Mouse (Mus musculus) frontal cortex, postnatal 36 days (tissue): ENCODE data around the gene Lrrc75a.
A peak's percentile ranks its signal among the peaks of the same experiment; 100 is the strongest.

ENCODE experiments used
- DNase-seq, 2 experiments: peaks; one replicate each; pipeline ENCODE4 v3.0.0; 2022; ENCODE audit warnings: low spot score in 2 of 2

Lrrc75a gene

DNA sequence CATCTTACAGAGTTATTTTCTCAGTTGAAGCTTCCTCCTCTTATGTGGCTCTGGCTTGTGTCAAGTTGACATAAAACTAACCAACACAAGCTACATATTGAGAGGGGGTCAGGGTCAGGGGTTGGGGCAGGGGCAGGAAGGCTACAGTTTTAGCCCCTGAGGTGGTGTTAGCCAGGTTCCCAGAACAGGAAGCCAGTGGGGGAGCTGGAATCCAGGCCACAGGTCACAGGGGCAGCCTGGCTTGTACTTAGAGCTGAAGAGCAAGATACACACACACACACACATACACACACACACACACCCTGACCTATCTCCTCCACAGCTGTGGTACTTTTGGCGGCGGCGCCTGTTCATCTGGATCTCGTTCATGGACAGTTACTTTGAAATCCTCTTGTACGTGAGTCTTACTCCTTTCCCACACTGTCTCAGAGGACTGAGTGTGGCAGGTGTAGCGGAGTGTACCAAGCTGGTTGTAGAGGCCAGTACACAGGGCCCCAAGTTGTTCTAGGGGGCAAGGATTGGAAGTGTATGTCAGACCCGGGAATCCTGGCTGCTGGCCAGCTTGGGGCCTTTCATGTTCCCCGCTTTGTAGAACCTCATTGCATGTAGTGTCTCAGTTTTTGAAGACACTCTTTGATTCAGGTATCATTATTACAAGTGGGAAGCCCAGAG is 56.3 kb downstream of the Lrrc75a start:
- no peak for DNase-seq

DNA sequence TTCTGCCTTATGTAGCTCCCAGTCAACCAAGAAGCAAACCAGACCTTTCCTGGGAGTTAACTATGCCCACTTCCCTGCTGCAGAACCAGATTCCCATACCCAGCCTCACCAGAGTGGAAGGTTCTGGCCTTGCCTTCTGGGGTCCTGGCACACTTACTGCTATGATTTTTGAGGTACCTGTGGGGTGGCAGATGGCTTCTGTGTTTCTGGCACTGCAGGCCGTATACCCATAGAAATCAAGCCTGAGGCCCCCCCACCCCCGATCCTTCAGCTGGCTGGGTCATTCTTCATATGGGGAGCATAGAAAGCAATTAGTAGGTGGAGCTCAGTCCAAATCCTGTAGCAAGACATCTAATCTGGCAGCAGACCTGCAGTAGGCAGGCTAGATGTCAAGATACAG is 57.3 kb downstream of the Lrrc75a start:
- no peak for DNase-seq

DNA sequence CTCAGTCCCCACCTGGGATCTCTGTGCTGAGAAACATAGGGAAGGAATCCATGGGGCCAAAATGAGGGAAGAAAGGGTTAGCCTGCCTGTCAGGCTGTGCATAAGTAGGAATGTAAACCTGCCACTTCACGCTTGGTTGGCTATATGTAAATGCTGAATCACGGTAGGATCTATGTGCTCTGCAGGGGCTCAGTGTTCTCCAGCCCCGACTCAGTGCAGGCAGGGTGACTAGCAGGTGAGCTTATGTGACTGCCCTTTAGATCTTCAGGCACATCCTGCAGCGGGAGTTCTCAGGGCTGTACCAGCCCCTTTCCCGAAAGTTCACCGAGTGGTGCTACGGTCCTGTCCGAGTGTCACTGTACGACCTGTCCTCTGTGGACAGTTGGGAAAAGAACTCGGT is 58.9 kb downstream of the Lrrc75a start:
- DNase-seq, result no peak

DNA sequence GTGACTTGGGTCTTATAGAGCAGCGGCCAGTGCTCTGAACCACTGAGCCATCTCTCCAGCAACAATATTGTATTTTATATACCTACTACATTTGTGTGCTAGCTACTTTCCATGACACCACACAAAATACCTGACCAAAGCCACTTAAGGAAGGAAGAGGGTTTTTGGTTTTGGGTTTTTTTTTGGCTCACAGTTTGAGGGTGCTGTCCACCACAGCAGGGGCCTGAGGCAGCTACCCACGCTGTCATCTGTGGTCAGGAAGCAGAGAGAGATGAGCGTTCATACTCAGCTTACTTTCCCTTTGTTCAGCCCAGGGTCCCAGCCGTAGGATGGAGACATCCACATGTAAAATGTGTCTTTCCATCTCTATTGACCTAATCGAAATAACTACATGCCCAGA is 61.3 kb downstream of the Lrrc75a start:
- no peak for DNase-seq

DNA sequence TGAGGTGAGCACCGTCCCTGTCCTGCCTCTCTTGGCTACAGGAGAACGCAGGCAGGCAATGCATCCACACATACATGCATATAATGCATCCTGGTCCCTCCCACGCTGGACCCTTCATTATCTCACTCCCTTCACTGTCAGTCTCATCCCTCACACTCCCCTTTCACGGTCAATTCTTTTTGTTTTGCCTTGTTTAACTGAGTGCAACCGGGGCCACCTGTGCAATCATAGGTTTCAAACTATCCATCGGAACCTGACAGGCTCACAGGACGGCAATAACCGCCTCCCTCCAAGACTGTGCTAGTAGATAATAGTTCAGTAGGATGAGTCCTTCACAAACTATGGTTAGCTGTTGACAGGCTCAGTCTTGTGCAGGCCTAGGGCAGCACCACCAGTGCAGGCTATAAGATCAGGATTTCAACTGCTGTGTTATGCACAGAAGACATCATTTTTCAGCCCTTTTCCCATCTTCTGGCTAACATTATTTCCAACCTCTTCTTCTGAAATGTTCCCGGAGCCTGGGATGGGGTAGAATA is 63.6 kb downstream of the Lrrc75a start:
- DNase-seq, result no peak

DNA sequence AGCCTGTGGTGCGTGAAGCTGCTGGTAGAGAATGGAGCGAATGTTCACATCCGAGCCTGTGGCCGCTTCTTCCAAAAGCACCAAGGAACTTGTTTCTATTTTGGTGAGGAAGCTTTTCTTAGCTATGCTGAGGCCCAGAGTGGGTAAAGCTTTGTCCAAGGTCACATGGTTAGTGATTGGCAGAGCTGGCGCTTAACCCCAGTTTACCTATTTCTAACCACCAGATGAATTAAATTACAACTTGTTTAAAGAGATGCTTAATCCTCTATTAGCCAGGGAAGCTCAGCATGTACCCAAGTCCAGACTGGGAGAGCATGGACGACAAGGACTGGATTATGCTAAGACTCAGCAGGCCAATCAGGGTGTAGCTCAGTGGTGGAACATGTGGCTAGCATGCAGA is 65.3 kb downstream of the Lrrc75a start:
- DNase-seq, result no peak

DNA sequence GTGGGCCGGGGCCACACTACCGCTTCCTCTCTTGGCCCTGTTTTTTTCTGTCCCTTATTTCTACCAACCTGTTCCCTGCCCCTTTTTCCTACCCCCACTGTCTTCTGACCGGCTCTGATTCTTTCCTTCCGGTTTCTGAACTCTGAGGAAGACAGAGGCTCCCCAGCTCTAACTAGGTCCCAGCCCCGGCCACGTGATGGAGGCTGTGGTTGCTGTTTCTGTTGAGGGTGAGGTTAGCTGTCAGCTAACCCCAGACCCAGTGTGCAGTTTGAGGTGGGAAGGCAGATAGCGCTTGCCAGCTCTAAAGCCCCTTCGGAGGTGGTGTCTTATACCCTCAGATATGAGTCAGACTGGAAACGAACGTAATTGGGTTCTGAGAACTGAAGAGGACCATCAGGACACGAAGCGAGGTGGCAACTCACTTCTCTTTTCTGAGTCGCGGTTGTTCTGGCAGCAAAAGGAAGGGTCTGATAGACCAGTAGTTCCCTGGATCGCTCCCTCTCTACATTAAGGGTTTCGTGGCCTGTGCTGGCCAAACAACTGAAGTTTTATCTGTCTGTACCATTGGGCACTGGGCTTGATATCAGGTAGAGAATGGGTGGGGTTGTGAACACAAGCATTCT is 71.7 kb downstream of the Lrrc75a start:
- peak; percentile 49 to 53 for DNase-seq

DNA sequence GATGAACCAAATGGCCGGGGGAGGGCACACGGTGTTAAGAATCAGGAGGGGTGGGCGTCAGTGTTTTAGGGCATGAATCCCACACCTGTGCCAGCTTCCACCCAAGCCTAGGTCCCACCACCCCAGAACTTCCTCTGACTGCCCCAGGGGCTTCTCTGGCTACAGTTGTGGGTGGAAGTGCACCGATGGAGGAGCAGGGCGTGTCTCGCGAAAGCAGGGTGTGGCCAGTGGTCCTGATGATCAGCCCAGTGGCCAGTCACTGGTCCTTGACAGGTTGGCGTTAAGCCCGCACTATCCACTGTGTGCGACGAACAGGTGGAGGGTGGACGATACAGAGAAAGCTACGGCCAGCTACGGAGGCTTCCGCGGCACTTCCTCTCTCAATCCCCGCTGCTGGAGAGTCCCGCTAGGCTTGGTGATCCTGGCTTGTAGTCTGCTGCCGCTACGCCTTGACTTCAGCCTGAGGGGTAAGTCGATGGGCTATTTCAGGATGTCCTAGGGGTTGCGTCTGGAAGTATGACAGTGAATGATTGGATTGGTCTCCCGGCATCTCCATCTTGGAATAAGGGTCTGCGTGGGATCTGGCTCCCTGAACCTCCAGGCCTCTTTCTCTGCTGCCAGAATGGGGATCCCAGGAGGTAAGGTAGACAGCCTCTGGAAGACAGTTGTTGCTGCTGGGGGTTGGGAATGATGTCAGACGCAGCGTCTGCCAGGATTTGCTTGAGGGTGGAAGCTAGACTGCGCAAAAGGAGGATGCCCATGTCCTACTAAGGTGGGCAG is 72.5 kb downstream of the Lrrc75a start:
- peak; percentile 70 to 74 for DNase-seq

DNA sequence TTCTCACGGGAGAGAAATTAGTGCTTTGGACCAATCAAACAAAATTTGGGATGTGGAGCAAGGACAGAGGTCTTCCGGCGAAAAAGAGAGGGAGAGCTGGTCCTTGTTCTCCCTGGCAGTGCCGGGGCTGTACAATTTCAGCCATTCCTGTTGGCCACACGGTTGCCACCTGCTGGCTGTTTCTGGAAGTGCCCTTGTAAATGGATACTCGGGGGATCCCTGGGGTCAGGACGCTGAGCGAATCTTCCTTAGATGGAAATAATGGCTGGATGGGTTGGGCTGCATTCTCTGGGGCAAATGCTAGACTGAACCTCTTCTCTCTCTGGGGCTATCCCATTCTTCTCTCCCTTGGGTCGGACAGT is 73.0 kb downstream of the Lrrc75a start:
- DNase-seq, result peak; percentile 84 to 93

DNA sequence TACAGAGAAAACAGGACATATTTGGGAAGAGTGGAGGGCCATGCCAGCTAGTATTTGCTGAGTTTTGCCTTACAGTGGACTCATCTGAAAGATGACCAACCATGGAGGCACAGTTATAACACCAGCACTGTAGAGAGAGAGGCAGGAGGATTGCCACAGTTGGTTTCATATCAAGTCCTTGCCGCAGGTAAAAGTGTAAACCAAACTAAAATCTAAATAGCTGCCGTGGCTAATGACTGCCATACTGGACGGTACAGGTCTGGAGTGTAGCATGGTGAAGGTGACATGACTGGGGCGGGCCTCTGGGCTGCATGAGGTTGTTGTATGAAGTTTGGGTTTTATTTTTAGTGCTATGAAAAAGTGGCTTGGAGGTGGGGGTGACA is 73.6 kb downstream of the Lrrc75a start:
- no peak for DNase-seq

DNA sequence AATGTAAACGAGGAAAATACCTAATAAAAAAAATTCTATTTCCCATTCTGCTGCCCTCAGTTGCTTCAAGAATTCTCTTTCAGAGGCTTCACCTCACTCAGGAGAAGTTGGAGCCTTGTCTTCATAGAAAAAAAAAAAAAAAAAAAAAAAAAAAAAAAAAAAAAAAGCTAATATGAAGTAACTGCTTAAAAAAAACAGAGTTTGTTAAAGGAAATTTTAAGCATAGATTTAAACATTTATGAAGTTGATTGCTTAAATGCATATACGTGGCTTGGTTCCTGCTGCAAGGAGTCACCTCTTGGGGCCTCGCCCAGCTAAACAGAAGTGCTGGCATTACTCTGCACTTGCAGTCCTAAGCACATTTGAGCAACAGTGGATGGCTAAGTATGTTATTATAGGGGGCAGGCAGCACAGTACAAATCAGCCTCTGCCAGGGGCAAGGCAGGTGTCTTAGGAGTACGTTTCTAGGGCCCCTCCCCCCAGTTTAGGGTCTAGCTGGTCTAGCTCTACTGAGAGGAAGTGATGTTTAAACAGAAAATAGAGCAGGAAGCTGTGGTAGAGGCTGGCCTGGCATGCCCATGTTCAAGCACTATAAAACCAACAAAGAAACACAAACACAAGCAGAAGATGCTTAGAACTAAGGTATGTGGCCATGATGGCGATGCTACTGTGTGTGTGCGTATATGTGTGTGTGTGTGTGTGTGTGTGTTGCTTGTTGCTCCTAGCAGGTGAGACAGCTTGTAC is 74.2 kb downstream of the Lrrc75a start, which contains the start of gene Trpv2:
TSS of gene Trpv2 (plus strand) at position 528 of the 744 bp plus-strand sequence.
- no peak for DNase-seq

DNA sequence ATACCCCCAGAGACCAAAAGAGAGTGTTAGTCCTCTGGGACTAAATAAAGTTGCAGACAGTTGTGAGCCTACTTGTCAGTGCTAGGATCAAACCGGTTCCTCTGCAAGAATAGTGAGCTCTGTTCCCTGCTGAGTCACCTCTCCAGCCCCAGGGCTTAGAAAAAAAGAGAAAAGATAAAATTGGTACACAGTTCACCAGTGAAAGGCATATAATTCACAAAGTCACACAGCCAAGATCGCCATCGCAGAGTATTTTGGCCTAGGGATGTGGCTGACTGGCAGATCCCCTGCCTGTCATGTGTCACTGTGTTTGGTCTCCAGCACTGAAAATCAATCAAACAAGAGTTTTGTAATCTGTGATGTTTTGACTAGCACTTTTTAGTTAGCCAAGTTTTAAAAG is 80.0 kb downstream of the Lrrc75a start:
- no peak for DNase-seq

DNA sequence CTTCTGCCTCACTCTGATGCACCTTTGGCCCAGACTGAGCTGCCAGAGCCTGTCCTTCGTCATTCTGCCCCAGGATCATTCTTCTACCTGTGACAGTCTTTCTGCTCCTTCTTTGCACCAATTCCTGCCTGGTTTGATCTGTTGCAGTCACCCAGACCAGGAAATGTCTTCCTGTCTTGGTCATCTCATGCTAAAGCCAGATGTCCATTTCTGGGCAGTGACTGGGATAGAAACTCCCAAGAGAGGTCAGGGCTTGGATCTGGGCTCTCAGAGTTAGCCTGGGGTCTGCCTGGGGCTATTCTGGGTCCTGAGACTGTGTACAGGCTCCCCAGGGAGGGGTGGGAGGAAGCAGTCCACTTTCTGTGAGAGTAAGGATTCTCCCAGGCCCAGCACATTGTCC is 82.1 kb downstream of the Lrrc75a start:
- no peak for DNase-seq

DNA sequence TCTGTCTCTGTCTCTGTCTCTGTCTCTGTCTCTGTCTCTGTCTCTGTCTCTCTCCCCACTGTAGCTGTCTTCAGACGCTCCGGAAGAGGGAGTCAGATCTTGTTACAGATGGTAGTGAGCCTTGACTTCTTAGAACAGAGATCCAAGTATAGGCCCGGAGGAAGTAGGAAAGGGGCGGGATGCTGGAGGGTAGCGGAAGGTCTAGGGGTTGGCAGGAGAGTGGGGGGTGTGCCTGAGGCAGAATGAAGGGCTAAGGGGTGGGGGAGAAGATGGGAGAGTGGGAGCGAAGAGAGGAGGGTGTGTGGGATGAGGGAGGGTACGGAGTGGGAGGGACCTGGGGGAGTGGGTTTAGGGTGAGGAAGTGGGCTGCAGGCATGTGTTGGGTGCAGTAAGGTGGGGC is 82.6 kb downstream of the Lrrc75a start:
- no peak for DNase-seq

DNA sequence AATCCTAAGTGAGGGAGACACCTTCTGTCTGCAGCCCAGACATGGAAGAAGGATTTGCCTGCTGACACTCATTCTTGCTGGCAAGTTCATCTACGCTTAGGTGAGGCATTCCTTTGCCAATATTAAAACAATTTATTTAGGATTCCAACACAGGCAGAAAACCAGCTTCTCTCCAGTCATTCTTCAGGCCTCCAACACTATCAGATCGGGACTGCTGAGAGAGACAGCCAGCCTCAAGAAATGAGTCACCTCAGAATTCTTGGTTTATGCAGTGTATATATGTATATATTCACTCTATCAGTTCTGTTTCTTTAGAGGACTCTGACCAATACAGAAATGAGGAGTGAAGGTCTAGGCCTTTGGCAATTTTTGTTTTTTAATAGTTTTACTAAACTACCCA is 84.7 kb downstream of the Lrrc75a start:
- no peak for DNase-seq

DNA sequence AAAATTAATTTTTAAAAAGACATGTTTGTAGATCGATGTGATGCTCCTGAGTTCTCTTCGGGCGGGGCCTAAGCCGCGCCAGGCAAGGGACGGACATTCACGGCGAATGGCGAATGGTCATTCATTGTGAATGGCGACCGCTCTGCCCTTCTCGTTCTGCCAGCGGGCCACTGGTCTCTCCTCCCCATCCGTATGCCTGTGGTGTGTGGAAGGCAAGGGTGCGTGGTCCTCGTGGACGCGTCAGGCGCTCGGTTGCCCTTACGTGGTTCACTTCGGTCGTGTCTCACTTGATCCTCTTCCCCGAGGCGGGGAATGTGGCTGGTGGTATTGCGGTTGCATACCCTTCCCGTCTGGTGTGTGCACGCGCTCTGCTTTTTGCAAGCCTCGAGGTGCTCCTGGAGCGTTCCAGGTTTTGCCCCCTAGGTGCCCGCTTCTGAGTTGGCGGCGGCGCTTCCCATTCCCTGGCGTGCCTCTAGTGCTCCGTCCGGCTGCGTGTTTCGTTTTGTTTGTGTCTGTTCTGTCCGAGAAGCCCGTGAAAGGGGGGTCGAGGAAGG is 87.8 kb downstream of the Lrrc75a start:
- no peak for DNase-seq

DNA sequence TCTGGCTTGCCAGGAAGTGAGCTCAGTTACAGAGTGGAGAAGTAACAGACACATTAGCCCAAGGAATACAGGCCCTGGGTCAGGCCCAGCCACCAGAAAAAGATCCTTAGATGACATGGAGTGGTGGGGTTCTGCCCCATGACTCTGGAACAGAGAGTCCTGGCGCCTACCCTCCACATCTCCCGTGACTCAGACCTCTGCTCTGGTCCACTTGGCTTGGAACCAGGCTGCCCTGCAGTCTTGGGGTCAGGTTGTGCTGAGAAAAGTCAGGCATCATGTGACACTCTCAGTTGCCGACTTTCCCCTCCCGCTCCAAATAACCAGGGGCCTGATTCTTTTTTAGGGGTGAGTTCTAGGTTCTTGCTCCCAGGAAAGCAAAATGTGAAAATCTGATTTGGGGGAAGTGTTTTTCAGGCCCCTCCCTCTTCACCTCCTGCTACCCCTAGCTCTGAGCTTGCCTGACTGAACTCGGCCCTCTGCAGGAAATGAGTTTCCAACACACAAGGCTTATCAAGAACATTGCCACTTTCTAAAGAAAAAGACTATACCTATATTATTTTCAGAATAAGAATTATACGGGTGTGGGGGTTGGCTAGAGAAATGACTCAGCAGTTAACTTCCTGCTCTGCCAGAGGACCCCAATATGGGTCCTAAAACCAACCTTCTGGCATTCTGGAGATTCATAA is 89.2 kb downstream of the Lrrc75a start:
- no peak for DNase-seq

DNA sequence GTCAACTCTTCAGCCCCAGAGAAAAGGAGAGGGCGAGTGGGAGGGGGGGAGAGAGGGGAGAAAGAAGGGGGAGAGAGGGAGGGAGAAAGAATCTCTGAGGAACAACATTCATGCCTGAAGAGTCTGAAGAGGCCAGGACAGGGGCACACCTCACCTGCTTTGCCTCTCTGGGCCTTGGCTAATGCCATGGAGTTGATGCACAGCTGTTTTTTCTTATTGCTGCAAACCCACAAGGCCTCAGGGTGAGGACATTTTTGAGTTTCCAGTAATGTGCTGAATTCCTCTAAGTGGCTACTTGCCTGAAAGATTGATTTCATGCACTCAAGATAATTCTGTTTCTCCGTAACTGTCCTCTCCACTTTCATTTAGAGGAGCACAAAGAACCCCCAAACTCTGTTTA is 90.2 kb downstream of the Lrrc75a start:
- no peak for DNase-seq

DNA sequence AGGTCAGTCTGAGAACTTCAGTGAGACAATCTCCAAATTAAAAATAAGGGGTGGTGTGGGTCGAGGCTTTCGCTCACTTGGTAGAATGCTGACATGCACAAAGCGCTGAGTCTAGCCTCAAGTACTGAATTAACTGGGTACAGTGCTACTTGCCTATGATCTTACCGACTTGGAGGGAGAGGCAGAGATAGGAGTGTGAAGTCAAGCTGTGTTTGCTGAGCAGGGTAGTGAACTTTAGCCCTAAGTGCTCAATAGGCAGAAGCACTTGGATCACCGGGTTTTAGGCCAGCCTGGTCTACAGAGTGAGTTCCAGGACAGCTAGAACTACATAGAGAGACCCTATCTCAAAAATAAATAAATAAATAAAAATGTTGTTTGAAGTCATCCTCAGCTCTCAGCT is 91.1 kb downstream of the Lrrc75a start:
- DNase-seq, result no peak

DNA sequence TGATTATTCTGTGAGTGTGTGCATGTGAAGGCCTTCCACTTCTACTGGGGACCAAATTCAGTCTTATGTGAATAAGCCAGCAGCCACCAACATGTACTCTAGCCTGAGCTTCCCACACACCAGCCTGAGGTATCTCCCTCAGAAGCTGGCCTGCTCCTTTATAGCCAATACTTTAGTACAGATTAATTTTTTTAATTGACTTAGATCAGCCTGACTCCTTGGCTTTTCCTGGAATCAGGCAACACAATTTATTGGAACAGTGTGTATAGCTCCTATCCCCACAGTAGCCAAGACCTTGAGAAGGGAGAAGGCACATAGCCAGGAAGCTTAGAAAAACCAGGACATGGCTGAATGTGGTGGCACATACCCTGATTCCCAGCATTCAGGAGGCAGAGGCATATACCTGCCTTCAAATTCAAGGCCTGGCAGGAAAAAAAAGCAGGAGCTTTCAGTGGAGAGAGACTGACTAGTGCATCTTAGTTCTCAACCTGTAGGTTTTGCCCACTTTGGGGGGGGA is 92.4 kb downstream of the Lrrc75a start:
- DNase-seq, result no peak

DNA sequence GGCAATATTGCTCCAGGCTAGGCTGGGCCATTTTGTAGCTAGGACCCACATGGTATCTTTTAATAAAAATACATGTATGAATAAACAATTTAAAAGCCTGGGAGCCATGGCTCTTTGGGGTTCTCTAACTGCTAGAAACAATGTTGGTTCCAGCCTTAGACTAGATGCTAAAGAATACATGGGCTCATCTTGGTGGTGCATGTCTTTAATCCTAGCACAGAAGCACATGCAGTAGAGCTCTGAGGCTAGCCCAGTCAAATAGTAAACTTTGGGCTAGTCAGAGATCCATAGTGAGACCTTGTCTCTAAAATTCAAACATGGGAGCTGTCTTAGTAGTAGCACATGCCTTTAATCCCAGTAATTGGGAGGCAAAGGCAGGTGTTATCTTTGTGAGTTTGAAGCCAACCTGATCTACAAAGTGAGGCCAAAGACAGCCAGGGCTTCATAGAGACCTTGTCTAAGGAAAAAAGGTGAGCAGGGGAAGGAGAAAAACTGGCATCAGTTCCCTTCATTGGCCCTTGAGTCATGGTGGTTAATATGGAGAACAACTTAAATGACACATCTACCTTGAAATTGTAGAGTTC is 93.3 kb downstream of the Lrrc75a start:
- no peak for DNase-seq
